Mouse (Mus musculus): ENCODE measurements at regions not wholly inside any gene's neighbourhood (a gene's known extent, or its start where the extent isn't known, plus 50 kb on each side); places are given as distances from the start of the nearest gene placed in this dataset.

- no peak for DNase-seq (ENCODE audit: low spot score in 2 of 2)
These were observed 59.7 kb upstream of the Cox10 start for GRCm38 (mm10) chr11:64138934-64139333.

- DNase-seq (ENCODE audit: low spot score in 2 of 2): no peak
These were observed 56.5 kb upstream of the Cox10 start for GRCm38 (mm10) chr11:64135766-64136165.

GRCm38 (mm10) chr11:64135308-64135591 lies 56.0 kb upstream of the Cox10 start:
- DNase-seq (ENCODE audit: low spot score in 2 of 2): no peak

- DNase-seq (ENCODE audit: low spot score in 2 of 2): no peak
These were observed 55.5 kb upstream of the Cox10 start for GRCm38 (mm10) chr11:64134571-64135307.

All from layer of hippocampus, adult 8-10 months (tissue).